Mouse (Mus musculus): Measurements from ENCODE around the gene Tex48. TPM values are rescaled to one million over a fixed set of nuclear protein-coding genes. Genes with fewer than 3 reads are reported as not detected.

The Tex48 gene
- polyA plus RNA-seq (2016; fragmentation: Nextera tagmentation; extraction: Ambion mirVana): not detected in 2 replicates

DNA sequence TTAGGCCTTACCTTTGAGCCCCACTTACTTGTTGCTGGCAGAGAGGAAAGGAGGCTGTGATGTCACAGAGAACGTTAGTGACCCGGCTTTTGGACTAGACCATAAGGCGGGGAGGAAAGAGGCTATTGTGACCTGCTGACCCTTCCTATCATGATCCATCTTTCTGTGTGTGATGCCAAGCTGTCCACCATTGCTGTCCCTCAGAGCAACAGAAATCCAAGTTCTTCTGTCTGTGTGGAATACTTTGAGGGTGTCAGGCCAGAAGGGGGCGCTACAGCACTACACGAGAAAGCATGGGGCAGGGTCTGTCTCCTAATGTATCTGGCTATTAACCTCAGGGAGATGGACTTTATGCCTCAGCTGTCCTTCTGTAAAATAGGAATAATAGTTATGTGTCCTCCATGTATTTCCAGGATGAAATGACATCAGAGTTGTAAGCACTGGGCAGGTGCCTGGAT, at the start of gene Tex48:
Gene Tex48 (minus strand): TSS at position 51 of the 458 bp plus-strand sequence.
- Histone ChIP-seq H3K36me3 (no peaks in the 10 kb centered on the region), H3K9me3 (replicated peaks) (no peaks in the 10 kb centered on the region), H3K4me1 (no peaks in the 10 kb centered on the region), H3K4me3 (no peak within 1 kb of the TSS), H3K9ac (no peak within 1 kb of the TSS), H3K27ac (no peak within 1 kb of the TSS), H3K27me3 (replicated peaks) (no peaks in the 10 kb centered on the region), H3K4me2 (no peak within 1 kb of the TSS)
- WGBS (ENCODE audit: insufficient replicate concordance): 45% methylated on average over 5 of the region's 5 CpGs
- ATAC-seq: no peak

DNA sequence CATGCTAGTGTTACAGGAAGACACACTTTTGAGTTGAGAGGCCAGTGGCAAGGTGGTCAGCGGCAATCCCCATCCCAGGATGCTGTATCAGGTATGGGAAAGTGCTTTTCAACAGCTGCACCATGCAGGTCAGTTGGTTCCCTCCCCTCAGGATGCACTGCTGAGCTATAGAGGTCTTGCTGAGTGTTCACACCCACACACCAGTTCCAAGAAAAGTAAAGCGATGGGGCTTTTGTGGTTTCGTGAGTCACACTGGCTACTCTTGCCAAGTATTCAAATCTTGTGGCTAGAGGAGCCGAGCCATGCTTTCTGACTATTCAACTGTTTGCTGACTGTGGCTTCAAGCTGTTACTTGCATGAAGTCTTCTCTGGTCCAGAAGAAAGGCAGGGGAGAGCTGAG, 46.0 kb upstream of the Tex48 start:
- Histone ChIP-seq H3K27me3 (replicated peaks) (no peaks in the 10 kb centered on the region), H3K4me1 (no peaks in the 10 kb centered on the region), H3K36me3 (no peaks in the 10 kb centered on the region), H3K9me3 (replicated peaks) (no peaks in the 10 kb centered on the region), H3K9ac (no peak overlapping the region), H3K27ac (no peak overlapping the region), H3K4me2 (no peak overlapping the region), H3K4me3 (no peak overlapping the region)
- WGBS (ENCODE audit: insufficient replicate concordance): 29% methylated on average over 4 of the region's 4 CpGs
- ATAC-seq: no peak

DNA sequence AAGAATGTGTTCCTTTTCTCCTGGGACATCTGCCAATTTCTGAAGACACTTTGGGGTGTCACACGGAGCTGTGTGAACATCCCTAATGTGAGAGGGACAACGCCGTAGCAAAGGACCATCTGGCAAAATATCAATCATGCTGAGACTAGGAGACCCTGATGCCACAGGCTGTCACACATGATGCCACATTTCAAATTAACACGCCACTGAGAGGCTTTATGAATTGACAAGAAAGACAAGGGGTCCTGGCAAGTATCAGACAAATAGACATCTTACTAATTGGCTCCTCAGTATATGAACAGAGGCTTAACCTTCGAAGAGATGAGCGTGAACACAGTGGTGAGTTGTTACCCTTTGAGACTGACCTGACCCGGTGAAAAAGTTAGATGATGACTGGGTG, 43.5 kb upstream of the Tex48 start:
- H3K9me3 ChIP-seq (replicated peaks): no peaks in the 10 kb centered on the region
- H3K36me3 ChIP-seq: no peaks in the 10 kb centered on the region
- H3K4me2 ChIP-seq: no peak overlapping the region
- no peak overlapping the region for H3K9ac ChIP-seq
- no peaks in the 10 kb centered on the region for H3K4me1 ChIP-seq
- no peak for ATAC-seq
- 74% methylated on average over 7 of the region's 7 CpGs for WGBS (ENCODE audit: insufficient replicate concordance)
- H3K27me3 ChIP-seq (replicated peaks): no peaks in the 10 kb centered on the region
- H3K4me3 ChIP-seq: no peak overlapping the region
- H3K27ac ChIP-seq: no peak overlapping the region

DNA sequence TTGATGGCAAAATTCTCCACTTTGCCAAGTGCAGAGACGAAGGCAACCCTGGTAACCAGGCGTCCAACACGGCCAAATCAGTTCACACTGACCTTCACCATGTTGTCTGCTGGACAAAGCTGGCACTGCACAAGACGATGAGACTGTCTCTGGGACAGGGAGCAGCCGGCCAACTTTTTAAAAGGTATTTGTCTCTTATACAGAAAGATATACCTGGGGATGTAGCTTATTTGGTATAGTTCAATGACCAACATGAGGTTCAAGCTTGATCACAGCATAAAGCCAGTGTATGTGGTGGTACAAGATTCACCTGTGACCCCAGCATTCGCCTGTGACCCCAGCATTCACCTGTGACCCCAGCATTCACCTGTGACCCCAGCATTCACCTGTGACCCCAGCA, 41.1 kb upstream of the Tex48 start, which contains the start of gene Gm11214:
Gene Gm11214 (minus strand): TSS at position 101 of the 400 bp plus-strand sequence.
- H3K9me3 ChIP-seq (replicated peaks): no peaks in the 10 kb centered on the region
- H3K9ac ChIP-seq: no peak within 1 kb of the TSS
- no peaks in the 10 kb centered on the region for H3K4me1 ChIP-seq
- no peaks in the 10 kb centered on the region for H3K27me3 ChIP-seq (replicated peaks)
- H3K4me3 ChIP-seq: no peak within 1 kb of the TSS
- H3K27ac ChIP-seq: no peak within 1 kb of the TSS
- H3K36me3 ChIP-seq: no peaks in the 10 kb centered on the region
- no peak for ATAC-seq
- 62% methylated on average over 6 of the region's 6 CpGs for WGBS (ENCODE audit: insufficient replicate concordance)
- H3K4me2 ChIP-seq: no peak within 1 kb of the TSS

DNA sequence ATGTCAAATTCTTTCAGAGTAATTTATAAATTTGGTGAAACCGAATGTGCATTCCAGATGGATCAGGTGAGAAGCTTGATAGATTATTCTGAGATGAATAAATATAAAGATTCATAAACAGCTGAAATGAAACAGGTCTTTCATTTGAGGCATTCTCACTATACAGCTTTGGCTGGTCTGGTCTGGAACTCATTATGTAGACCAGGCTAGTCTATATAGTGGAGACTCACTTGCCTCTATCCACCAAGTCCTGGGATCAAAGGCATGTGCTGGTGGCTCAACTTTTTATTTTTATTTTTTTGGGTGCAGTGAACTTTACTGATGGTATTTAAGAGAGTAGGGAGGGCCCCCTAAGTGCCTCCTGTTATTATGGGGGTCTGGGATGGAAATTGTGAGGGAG, 39.6 kb upstream of the Tex48 start:
- H3K27ac ChIP-seq: no peak overlapping the region
- no peak overlapping the region for H3K4me2 ChIP-seq
- ATAC-seq: no peak
- H3K9me3 ChIP-seq (replicated peaks): no peaks in the 10 kb centered on the region
- no peaks in the 10 kb centered on the region for H3K36me3 ChIP-seq
- WGBS (ENCODE audit: insufficient replicate concordance): 56% methylated on average over 1 of the region's 1 CpGs
- H3K4me3 ChIP-seq: no peak overlapping the region
- no peaks in the 10 kb centered on the region for H3K27me3 ChIP-seq (replicated peaks)
- H3K9ac ChIP-seq: no peak overlapping the region
- no peaks in the 10 kb centered on the region for H3K4me1 ChIP-seq

DNA sequence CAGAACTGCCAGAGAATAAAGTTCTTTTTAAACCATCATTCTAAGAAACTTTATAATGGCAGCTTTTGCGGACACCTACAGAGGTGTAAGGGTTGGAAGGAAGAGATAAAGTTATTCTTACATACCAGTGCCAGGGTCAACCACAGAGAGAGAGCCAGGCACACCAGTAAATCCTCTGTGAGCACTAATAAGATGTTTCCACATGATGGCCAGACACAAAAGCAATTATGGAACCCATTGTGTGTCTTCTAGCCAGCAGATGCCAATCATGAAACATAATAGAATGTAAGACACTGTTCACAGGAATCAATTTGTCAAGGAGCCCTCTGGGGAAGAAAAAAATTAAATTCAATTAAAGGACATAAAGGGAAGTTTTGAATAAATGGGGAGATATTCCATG, 39.2 kb upstream of the Tex48 start:
- Histone ChIP-seq H3K27me3 (replicated peaks) (no peaks in the 10 kb centered on the region), H3K36me3 (no peaks in the 10 kb centered on the region), H3K9me3 (replicated peaks) (no peaks in the 10 kb centered on the region), H3K9ac (no peak overlapping the region), H3K4me1 (no peaks in the 10 kb centered on the region), H3K4me3 (no peak overlapping the region), H3K27ac (no peak overlapping the region), H3K4me2 (no peak overlapping the region)
- 63% methylated on average over 1 of the region's 1 CpGs for WGBS (ENCODE audit: insufficient replicate concordance)
- no peak for ATAC-seq

DNA sequence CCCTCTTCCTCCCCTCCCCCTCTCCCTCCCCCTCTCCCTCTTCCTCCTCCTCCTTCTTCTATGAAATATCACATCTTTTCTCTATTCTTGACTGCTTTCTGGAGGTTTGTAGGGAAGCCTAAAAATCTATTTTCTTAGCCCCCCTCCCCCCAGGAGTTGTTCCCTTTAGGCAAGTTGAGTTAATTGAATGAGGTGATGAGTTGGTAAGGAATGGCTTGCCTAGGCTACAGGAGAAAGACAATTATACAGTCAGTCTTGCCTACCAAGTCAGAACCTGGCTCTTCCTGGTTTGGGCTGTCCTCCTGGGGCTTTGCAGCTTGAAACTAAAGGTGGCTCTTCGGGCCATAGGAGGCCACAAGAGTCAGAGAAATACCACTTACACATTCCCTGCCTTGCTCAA, 37.5 kb upstream of the Tex48 start:
- H3K27ac ChIP-seq: no peak overlapping the region
- H3K36me3 ChIP-seq: no peaks in the 10 kb centered on the region
- no peak overlapping the region for H3K9ac ChIP-seq
- no peaks in the 10 kb centered on the region for H3K27me3 ChIP-seq (replicated peaks)
- no peak for ATAC-seq
- no peak overlapping the region for H3K4me3 ChIP-seq
- WGBS (ENCODE audit: insufficient replicate concordance): 52% methylated on average over 1 of the region's 1 CpGs
- no peaks in the 10 kb centered on the region for H3K4me1 ChIP-seq
- no peak overlapping the region for H3K4me2 ChIP-seq
- no peaks in the 10 kb centered on the region for H3K9me3 ChIP-seq (replicated peaks)

DNA sequence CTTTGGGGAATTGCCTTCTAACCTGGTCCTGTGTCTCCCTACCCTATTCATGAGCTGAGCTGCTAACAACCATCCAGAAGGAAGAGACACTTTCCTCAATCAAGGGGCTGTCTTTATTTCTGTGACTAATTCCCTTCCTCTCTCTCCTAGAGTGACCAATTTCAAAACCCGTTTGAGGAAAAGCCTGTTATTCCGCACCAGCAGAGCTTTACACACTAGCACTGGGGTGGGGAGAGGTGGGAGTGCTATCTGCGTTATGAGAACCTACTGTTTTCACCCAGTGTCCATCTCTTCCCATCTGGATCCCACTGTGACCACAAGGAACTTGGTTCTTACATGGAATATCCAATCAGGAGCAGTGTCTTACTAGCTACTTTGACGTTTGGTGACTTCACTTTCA, 36.9 kb upstream of the Tex48 start:
- WGBS (ENCODE audit: insufficient replicate concordance): 37% methylated on average over 4 of the region's 4 CpGs
- no peak overlapping the region for H3K4me2 ChIP-seq

DNA sequence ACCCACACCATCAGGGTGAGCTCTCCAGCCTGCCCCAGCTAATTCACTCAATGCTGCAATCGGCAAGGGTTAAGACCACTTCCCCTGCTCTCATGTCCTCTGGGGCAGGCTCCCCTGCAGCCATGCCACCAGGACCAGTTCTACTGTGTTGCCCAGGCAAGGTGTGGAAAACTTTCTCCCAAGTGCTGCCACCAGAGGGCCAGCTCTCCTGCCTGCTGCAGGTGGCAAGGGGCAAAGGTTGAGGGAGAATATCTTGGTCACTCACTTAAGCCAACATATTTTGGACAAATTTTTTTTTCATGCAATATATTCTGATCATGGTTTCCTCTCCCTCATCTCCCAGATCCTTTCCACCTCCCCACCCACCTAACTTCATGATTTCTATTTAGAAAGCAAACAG, 32.2 kb upstream of the Tex48 start:
- H3K4me1 ChIP-seq: no peaks in the 10 kb centered on the region
- no peak overlapping the region for H3K4me3 ChIP-seq
- no peak overlapping the region for H3K4me2 ChIP-seq
- no peaks in the 10 kb centered on the region for H3K27me3 ChIP-seq (replicated peaks)
- WGBS (ENCODE audit: insufficient replicate concordance): 58% methylated on average over 1 of the region's 1 CpGs
- no peak for ATAC-seq
- no peak overlapping the region for H3K27ac ChIP-seq
- no peaks in the 10 kb centered on the region for H3K36me3 ChIP-seq
- no peak overlapping the region for H3K9ac ChIP-seq
- no peaks in the 10 kb centered on the region for H3K9me3 ChIP-seq (replicated peaks)

More for the DNA sequence above, 36.9 kb upstream of the Tex48 start:
- Histone ChIP-seq H3K9me3 (replicated peaks) (no peaks in the 10 kb centered on the region), H3K27ac (no peak overlapping the region), H3K36me3 (no peaks in the 10 kb centered on the region), H3K27me3 (replicated peaks) (no peaks in the 10 kb centered on the region), H3K9ac (no peak overlapping the region), H3K4me3 (no peak overlapping the region), H3K4me1 (no peaks in the 10 kb centered on the region)
- no peak for ATAC-seq

DNA sequence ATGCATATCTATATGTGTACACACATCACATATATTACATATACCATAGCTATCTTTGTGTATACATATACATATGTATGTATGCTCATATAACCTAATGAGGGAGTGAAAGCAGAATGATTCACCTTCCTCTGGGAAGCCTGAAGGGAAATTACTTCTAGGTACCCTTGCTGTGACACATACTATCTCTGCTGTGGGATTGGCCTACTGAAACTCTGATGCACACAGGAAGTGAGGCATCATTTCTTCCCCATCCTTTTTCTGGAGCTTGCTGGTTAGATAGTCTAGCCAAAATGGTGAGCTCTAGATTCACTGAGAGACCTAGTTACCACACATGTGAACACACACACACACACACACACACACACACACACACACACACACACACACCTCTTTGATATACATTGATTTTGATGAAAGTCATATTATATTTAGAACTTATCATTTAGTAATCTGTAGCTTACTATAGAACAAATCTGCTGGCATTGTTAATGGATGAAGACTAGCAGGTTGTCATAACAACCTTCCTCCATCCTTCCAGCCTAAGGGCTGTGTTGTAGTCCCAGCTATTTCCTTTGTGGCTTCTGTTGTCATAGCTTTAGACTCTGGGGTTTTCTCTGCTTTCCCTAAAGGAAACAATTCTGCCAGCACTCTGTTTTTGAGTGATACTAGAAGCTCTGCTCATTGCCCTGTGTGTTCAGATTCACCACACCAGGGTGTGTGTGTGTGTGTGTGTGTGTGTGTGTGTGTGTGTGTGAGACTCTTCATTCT, 21.9 kb upstream of the Tex48 start:
- Histone ChIP-seq H3K27me3 (replicated peaks) (no peaks in the 10 kb centered on the region), H3K9me3 (replicated peaks) (no peaks in the 10 kb centered on the region), H3K27ac (no peak overlapping the region), H3K4me1 (no peaks in the 10 kb centered on the region), H3K9ac (no peak overlapping the region), H3K4me3 (no peak overlapping the region), H3K36me3 (no peaks in the 10 kb centered on the region), H3K4me2 (no peak overlapping the region)
- ATAC-seq: no peak

DNA sequence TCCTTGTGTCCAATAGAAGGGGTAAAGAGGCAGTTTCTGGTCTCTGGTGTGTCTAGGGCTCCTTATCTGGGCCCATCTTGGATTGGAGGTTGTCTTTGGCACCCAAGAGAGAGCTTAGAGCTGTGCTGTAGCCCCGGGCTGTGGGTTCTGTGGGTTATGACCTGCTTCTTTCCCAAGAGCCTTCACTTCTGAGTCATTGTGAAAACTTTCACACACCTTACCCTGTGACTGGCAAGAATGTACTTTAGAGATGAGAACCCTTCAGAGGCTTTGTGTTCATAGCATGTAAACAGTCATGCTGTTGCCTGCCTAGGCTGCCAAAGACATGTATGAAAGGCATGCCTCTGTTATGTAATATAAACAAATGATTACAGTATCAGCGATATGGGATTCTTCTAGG, 17.6 kb upstream of the Tex48 start:
- Histone ChIP-seq H3K9ac (no peak overlapping the region), H3K36me3 (no peaks in the 10 kb centered on the region), H3K4me2 (no peak overlapping the region), H3K4me1 (no peaks in the 10 kb centered on the region), H3K27ac (no peak overlapping the region), H3K27me3 (replicated peaks) (no peaks in the 10 kb centered on the region), H3K4me3 (no peak overlapping the region), H3K9me3 (replicated peaks) (no peaks in the 10 kb centered on the region)
- no peak for ATAC-seq
- 57% methylated on average over 2 of the region's 2 CpGs for WGBS (ENCODE audit: insufficient replicate concordance)

DNA sequence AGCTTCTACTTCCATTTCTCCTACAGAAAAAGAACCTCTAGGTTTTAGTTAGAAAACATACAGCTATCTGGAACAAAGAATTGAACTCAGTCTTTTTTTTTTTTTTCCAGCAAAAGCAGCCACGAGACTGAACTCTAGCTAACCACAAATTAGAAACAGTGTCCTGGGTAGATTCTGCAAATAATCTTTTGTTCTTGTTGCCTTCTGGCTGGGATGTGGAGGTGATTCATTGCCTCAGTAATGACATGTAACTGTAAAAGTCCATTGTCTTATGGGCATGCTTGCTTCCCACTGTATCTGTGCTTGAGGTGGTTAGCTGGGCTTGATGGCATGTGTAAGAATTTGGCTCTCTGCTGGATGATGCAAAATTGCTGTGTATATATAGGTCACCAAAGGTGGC, 16.4 kb upstream of the Tex48 start:
- no peak for ATAC-seq
- 31% methylated on average over 1 of the region's 1 CpGs for WGBS (ENCODE audit: insufficient replicate concordance)
- H3K9ac ChIP-seq: no peak overlapping the region
- no peaks in the 10 kb centered on the region for H3K36me3 ChIP-seq
- H3K9me3 ChIP-seq (replicated peaks): no peaks in the 10 kb centered on the region
- H3K27me3 ChIP-seq (replicated peaks): no peaks in the 10 kb centered on the region
- H3K27ac ChIP-seq: no peak overlapping the region
- no peak overlapping the region for H3K4me3 ChIP-seq
- H3K4me1 ChIP-seq: no peaks in the 10 kb centered on the region
- H3K4me2 ChIP-seq: no peak overlapping the region

DNA sequence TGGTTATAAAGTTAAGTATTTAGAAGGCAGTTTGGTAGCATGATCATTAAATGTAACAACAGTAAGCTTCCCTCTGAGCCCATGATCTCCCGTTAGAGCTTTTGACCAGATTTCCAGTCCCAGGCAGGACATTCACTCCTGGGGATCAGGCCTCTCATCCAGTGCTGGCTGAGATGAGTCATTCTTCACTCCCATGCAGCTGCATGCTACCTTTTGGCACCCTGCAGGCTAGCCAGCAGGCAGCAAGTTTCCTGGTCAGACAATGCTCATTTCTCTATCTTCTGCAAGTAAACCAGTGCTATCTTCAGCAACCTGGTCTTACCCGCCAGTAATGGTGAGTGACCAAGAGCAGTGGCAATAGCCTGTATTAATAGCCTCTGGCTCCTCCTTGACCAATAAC, 11.0 kb upstream of the Tex48 start:
- H3K27me3 ChIP-seq (replicated peaks): no peaks in the 10 kb centered on the region
- no peak for ATAC-seq
- no peaks in the 10 kb centered on the region for H3K36me3 ChIP-seq
- H3K27ac ChIP-seq: no peak overlapping the region
- no peaks in the 10 kb centered on the region for H3K9me3 ChIP-seq (replicated peaks)
- H3K9ac ChIP-seq: no peak overlapping the region
- WGBS (ENCODE audit: insufficient replicate concordance): 59% methylated on average over 2 of the region's 2 CpGs
- H3K4me1 ChIP-seq: no peaks in the 10 kb centered on the region
- H3K4me2 ChIP-seq: no peak overlapping the region
- no peak overlapping the region for H3K4me3 ChIP-seq
